ENCODE assay signal across 15 mouse cellular contexts in genomic region chr5:20153359-20154125, GRCm38 (mm10).
DNase-seq lines count a peak whose midpoint lies in the region; ATAC-seq lines count a peak whose summit lies in the region.
"Had no signal": no experiment of that assay in that cellular context is flagged by ENCODE, and none has a peak within 500 bp of the region (broad histone marks: within the 10 kb centered on the region; RNA-seq: fewer than 3 reads in every experiment).

No protein-coding gene starts in this region.

- no peak overlapping the region for H3K4me3 ChIP-seq in forebrain, embryonic 15.5 days
- H3K4me3 ChIP-seq in forebrain, embryonic 12.5 days (replicated peaks), result no peak overlapping the region
- H3K4me3 ChIP-seq in midbrain, embryonic 11.5 days (ENCODE audit: low read depth, low read length), result no peak overlapping the region
- H3K4me3 ChIP-seq in midbrain, embryonic 10.5 days, result no peak overlapping the region
- no peak overlapping the region for H3K4me3 ChIP-seq in forebrain, embryonic 16.5 days (replicated peaks; ENCODE audit: low read length)
- H3K4me3 ChIP-seq: heart, embryonic 13.5 days; neural tube, embryonic 13.5 days had no signal

- no peaks in the 10 kb centered on the region for H3K27me3 ChIP-seq in forebrain, embryonic 15.5 days
- no peaks in the 10 kb centered on the region for H3K27me3 ChIP-seq in forebrain, embryonic 12.5 days
- no peaks in the 10 kb centered on the region for H3K27me3 ChIP-seq in midbrain, embryonic 11.5 days (ENCODE audit: control insufficient read depth, insufficient read depth, low read length)
- no peaks in the 10 kb centered on the region for H3K27me3 ChIP-seq in midbrain, embryonic 10.5 days (ENCODE audit: low read depth, poor library complexity, severe bottlenecking)
- H3K27me3 ChIP-seq in forebrain, embryonic 16.5 days (replicated peaks; ENCODE audit: control insufficient read depth, insufficient read depth, low read length), result no peaks in the 10 kb centered on the region
- H3K27me3 ChIP-seq: heart, embryonic 13.5 days; neural tube, embryonic 13.5 days had no signal

- WGBS in forebrain, embryonic 15.5 days, result 29% methylated on average over 3 of the region's 3 CpGs
- WGBS in forebrain, embryonic 12.5 days, result 44% methylated on average over 3 of the region's 3 CpGs
- 40% methylated on average over 3 of the region's 3 CpGs for WGBS in midbrain, embryonic 11.5 days
- 53% methylated on average over 3 of the region's 3 CpGs for WGBS in midbrain, embryonic 10.5 days
- WGBS in forebrain, embryonic 16.5 days, result 22% methylated on average over 3 of the region's 3 CpGs

- no peaks in the 10 kb centered on the region for H3K9me3 ChIP-seq in forebrain, embryonic 15.5 days
- H3K9me3 ChIP-seq in forebrain, embryonic 12.5 days, result no peaks in the 10 kb centered on the region
- H3K9me3 ChIP-seq in midbrain, embryonic 11.5 days (ENCODE audit: control insufficient read depth, low read length), result no peaks in the 10 kb centered on the region
- no peaks in the 10 kb centered on the region for H3K9me3 ChIP-seq in midbrain, embryonic 10.5 days (replicated peaks)
- no peaks in the 10 kb centered on the region for H3K9me3 ChIP-seq in forebrain, embryonic 16.5 days (ENCODE audit: control insufficient read depth, low read length)
- H3K9me3 ChIP-seq: heart, embryonic 13.5 days; neural tube, embryonic 13.5 days had no signal

- ATAC-seq in forebrain, embryonic 15.5 days (replicated peaks), result peak; percentile 76
- ATAC-seq in forebrain, embryonic 12.5 days (ENCODE audit: low FRiP score), result no peak
- ATAC-seq in midbrain, embryonic 11.5 days (ENCODE audit: low FRiP score), result peak; percentile 63
- peak; percentile 83 for ATAC-seq in forebrain, embryonic 16.5 days
- ATAC-seq in granulocyte monocyte progenitor cell, adult 5-6 weeks (replicated peaks; ENCODE audit: poor library complexity, severe bottlenecking), result no peak

- H3K9ac ChIP-seq in forebrain, embryonic 15.5 days (replicated peaks), result no peak overlapping the region
- H3K9ac ChIP-seq in forebrain, embryonic 12.5 days, result no peak overlapping the region
- no peak overlapping the region for H3K9ac ChIP-seq in midbrain, embryonic 11.5 days (ENCODE audit: low read length)
- H3K9ac ChIP-seq in forebrain, embryonic 16.5 days (replicated peaks; ENCODE audit: low read depth, low read length), result no peak overlapping the region
- H3K9ac ChIP-seq: heart, embryonic 13.5 days; hindbrain, embryonic 14.5 days; neural tube, embryonic 13.5 days had no signal

- peak; percentile 66 for DNase-seq in midbrain, embryonic 11.5 days (ENCODE audit: low spot score, missing footprints)
- DNase-seq in midbrain, embryonic 10.5 days (ENCODE audit: low spot score), result no peak
- DNase-seq in lung, postnatal 10 days, result no peak
- no peak for DNase-seq in cerebellum, postnatal 14 days
- DNase-seq: cerebellum, adult 9-10 months; gastrocnemius, postnatal 10 days; lung, adult 18-20 months; thymus, postnatal 14 days had no signal

- H3K27ac ChIP-seq in forebrain, embryonic 15.5 days (replicated peaks), result peak overlapping the region; percentile 48; the same call in 1 of the 2 replicates
- no peak overlapping the region for H3K27ac ChIP-seq in forebrain, embryonic 12.5 days
- no peak overlapping the region for H3K27ac ChIP-seq in midbrain, embryonic 11.5 days (ENCODE audit: low read depth, low read length)
- H3K27ac ChIP-seq in midbrain, embryonic 10.5 days (replicated peaks), result no peak overlapping the region
- H3K27ac ChIP-seq in forebrain, embryonic 16.5 days (ENCODE audit: low read length), result 0 out of 2 replicates have a peak overlapping the region, but pooled peaks have one; percentile 35
- H3K27ac ChIP-seq: heart, embryonic 13.5 days; hindbrain, embryonic 14.5 days; neural tube, embryonic 13.5 days had no signal

- no peak overlapping the region for H3K4me2 ChIP-seq in forebrain, embryonic 15.5 days (replicated peaks)
- no peak overlapping the region for H3K4me2 ChIP-seq in forebrain, embryonic 12.5 days
- H3K4me2 ChIP-seq in midbrain, embryonic 11.5 days, result no peak overlapping the region
- H3K4me2 ChIP-seq in forebrain, embryonic 16.5 days (ENCODE audit: low read length), result no peak overlapping the region
- H3K4me2 ChIP-seq: heart, embryonic 13.5 days; hindbrain, embryonic 14.5 days; neural tube, embryonic 13.5 days had no signal

- no peaks in the 10 kb centered on the region for H3K36me3 ChIP-seq in forebrain, embryonic 15.5 days
- H3K36me3 ChIP-seq in forebrain, embryonic 12.5 days (replicated peaks), result no peaks in the 10 kb centered on the region
- no peaks in the 10 kb centered on the region for H3K36me3 ChIP-seq in midbrain, embryonic 11.5 days (ENCODE audit: control insufficient read depth, insufficient read depth, low read length)
- no peaks in the 10 kb centered on the region for H3K36me3 ChIP-seq in midbrain, embryonic 10.5 days
- no peaks in the 10 kb centered on the region for H3K36me3 ChIP-seq in forebrain, embryonic 16.5 days (ENCODE audit: control insufficient read depth, insufficient read depth)
- H3K36me3 ChIP-seq: heart, embryonic 13.5 days; neural tube, embryonic 13.5 days had no signal

- H3K4me1 ChIP-seq in forebrain, embryonic 15.5 days, result peaks cover 11% of the 10 kb centered on the region
- H3K4me1 ChIP-seq in forebrain, embryonic 12.5 days, result peaks cover 7% of the 10 kb centered on the region
- peaks cover 5% of the 10 kb centered on the region; the same call in 1 of the 2 replicates for H3K4me1 ChIP-seq in midbrain, embryonic 11.5 days (ENCODE audit: control insufficient read depth, insufficient read depth, low read length)
- H3K4me1 ChIP-seq in midbrain, embryonic 10.5 days, result peaks cover 7% of the 10 kb centered on the region; the same call in 1 of the 2 replicates
- H3K4me1 ChIP-seq in forebrain, embryonic 16.5 days (replicated peaks; ENCODE audit: control insufficient read depth, insufficient read depth, low read length), result peaks cover 8% of the 10 kb centered on the region
- H3K4me1 ChIP-seq: heart, embryonic 13.5 days; neural tube, embryonic 13.5 days had no signal

Comparison
In these comparisons a context has a peak if more than half of its experiments do, and no peak if none do; other contexts are left out.
1. ATAC-seq: peak in forebrain, embryonic 15.5 days (single experiment), midbrain, embryonic 11.5 days (single experiment) and forebrain, embryonic 16.5 days (single experiment); none in forebrain, embryonic 12.5 days (single experiment) and granulocyte monocyte progenitor cell, adult 5-6 weeks (single experiment).
2. H3K27ac ChIP-seq: peak in forebrain, embryonic 15.5 days (single experiment) and forebrain, embryonic 16.5 days (single experiment); none in forebrain, embryonic 12.5 days (single experiment), midbrain, embryonic 11.5 days (single experiment) and midbrain, embryonic 10.5 days (single experiment).